Mouse (Mus musculus) lung, postnatal 0 days (tissue): ENCODE measurements around the gene Catsper1.

Source experiments
- CTCF ChIP-seq: IDR thresholded peaks from 2 replicates; pipeline ENCODE4 v1.5.1; 2016; ENCODE audit warnings: antibody characterized with exemption, mild to moderate bottlenecking
- EP300 ChIP-seq: IDR thresholded peaks from 2 replicates; pipeline ENCODE4 v1.6.1; 2016; ENCODE audit warnings: antibody characterized with exemption, mild to moderate bottlenecking, control low read depth

DNA sequence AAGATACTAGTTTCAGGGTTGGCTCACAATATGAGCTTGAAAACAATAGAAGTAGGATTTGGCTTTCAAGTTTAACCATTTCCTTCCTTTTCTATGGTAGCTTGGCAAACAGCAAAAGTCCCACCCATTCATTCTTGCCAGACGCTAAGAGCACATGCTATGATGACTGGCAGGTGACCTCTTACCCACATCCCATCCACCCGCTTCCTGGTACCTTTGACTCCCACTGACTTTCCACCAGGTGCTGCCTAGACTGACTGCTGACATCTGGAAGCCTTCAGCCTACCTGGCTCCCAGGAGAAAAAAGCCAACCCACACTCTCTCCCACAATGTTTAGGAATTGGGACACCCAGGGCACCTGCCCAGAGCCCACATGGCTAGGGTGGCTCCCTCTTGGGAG lies 28.6 kb downstream of the Catsper1 start:
- no peak for TF ChIP-seq CTCF
- TF ChIP-seq EP300, result no peak
